Mouse (Mus musculus) heart, postnatal 10 days (tissue): Measurements from ENCODE around the gene Fundc2. TPM values are rescaled to one million over a fixed set of nuclear protein-coding genes. Genes with fewer than 3 reads are reported as not detected.
A peak's percentile ranks its signal among the peaks of the same experiment; 100 is the strongest.

Experiments used
- DNase-seq, 2 experiments: peaks; one replicate each; pipeline ENCODE4 v3.0.0; 2021
- intact Hi-C: fragments of 180-260 bp; cut with DNase I; formaldehyde crosslinking; loops from one replicate; pipeline ENCODE4 v1.15.1; 2025
- total RNA-seq, 2 experiments: library from RNA; stranded (reverse); gene quantifications; 2 replicates each; pipeline ENCODE4 v1.2.3; 2021

The Fundc2 gene
- 100 to 1,000 TPM; 145 to 148 TPM for total RNA-seq

DNA sequence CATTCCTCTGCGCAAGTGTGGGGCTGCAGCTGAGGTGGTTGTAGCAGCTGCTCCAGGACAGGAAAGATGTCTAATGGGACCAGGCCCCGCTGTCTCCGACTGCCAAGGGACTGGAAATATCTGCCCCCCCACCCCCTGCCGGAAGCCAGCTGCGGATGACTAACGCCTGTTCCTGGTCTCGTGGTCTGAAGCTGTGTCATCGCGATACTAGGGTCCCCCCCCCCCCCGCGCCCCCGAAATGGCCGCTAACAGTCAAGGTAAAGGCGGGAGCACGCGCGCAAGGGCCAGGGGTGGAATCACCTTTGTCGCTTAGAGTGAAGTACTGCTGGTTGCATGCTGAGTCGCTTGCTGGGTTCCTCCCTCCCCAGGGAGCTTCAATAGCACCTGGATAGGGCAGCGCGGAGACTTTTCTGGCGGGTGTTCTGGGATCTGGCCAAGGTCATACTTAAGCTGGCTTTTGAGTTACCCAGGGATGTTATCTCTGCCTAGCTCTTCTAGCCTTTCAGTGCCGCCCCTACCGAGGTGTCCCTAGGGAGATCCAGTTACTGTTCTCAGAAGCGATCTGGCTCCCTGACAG, at the start of gene Fundc2, which contains the start of gene F8:
Gene Fundc2 (plus strand): TSS at position 205 of the 577 bp plus-strand sequence.
Gene F8 (minus strand): TSS at position 421 of the 577 bp plus-strand sequence.
- intact Hi-C loops: loop anchor here (5.0 to 10.0 kb wide), 2 partner anchors 35 to 133 kb away; partner anchors contain the start of genes Brcc3, Cmc4, Mtcp1 and Vbp1
- DNase-seq: peak; percentile 59 to 84

DNA sequence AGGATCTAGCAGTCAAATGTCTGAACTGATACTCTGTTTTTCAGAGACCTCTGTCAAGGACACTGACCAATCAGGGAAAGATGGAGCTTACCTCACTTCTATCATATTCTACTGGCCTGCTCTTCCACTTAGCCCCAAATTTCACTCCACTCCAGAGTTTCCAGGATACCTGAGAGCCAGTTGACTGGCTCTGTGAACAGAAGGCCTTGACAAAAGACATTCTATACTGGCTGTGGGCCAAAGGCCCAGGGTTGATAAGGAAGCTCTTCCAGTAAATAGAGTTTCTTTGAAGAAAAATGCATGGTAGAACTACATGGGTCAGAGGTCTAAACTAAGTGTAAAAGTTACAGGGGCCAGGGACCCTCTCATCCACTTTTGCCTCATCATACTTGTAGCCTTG, 12.0 kb upstream of the Fundc2 start:
- intact Hi-C loops: no loop called here
- no peak for DNase-seq

DNA sequence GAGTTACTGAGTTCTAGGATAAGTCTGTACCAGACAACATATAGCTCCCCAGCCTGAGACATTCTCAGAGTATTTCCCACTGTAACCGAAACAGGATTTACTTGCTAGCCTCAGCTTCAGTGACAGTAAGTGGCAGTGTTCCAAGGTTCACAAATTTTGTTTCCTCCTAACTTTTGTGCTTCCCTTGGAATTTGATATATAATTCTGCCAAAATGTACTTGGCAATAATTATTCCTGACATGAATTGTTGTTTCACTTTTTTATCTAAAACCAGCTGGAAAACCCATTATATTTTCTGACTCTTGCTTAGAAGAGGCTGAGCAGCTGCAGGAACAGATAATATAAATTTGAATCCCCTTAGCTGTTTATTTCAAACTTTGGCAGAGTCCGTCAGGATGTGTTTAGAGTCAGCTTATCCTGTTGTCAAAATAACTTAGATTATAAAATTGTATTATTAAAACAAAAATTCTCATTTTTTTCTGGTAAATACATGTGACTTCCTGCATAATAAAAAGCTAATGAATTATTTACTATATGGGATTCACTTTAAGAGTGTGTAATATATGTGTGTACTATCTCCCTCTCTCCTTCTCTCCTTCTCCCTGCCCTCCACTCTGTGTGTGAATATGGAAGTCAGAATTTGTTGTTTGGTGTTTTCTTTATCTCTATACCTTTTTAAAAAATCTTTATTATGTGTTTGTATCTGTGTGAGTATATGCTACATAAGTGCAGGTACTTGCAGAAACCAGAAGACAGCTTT, 9.4 kb upstream of the Fundc2 start:
- intact Hi-C loops: no loop called here
- DNase-seq: peak; percentile 40 to 50

DNA sequence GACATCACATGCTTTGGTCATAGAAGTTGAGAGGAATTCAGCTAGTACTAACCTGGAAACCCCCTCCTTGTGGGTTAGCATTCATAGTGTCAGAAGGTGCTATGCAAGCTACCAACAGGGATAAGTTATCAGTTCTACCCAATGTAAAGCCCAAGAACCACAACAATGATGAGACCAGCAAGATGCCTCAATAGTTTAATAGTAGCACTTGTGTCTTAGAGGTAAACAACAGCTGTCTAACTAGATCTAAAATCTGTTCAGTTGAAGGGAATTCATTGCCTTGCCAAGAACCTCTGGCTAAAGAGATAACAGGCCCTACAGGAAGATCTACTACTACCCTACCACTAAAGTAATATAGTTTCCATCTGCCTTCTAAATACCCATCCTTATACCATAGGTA, 5.4 kb upstream of the Fundc2 start:
- intact Hi-C loops: no loop called here
- no peak for DNase-seq

DNA sequence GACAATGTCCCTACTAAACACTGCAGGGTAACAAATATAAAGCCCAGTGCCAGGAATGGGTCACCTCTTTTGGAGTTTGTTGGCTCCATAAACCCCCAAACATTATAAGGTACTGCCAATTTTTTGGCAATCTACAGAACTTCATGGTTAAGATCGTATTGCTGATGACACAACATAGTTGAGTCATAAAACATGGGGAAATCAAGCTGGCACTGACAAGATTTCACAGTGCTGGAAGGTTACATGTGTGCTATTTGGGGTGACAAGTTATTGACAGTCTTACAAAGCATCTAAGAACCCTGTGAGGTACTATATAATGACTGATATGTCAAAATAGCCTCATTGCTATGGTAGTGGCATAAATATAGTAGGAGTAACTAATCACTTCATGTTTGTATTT, 1.0 kb upstream of the Fundc2 start:
- intact Hi-C loops: loop anchor here (5.0 to 10.0 kb wide), 2 partner anchors 36 to 134 kb away; partner anchors contain the start of genes Brcc3, Cmc4, Mtcp1 and Vbp1
- DNase-seq: no peak

DNA sequence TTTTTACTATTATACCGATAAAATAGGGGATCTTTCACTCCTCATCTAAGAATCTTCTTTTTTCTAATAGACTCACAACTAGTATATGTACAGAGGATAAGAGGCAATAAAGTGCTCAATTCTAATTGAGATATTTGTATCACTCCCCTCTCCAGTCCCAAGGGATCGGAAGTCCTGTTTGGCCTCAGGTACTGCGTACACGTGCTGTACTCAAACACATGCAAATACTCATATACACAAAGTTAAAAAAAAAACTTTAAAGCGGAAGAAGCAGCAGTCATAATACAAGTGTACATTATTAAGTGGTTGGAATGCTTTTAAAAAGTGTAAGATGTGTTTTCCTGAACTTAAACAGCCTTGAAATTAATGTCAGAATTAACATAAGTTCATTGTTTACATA, 500 bp upstream of the Fundc2 start:
- DNase-seq: no peak
- intact Hi-C loops: loop anchor here (5.0 to 10.0 kb wide), 2 partner anchors 36 to 133 kb away; partner anchors contain the start of genes Brcc3, Cmc4, Mtcp1 and Vbp1

DNA sequence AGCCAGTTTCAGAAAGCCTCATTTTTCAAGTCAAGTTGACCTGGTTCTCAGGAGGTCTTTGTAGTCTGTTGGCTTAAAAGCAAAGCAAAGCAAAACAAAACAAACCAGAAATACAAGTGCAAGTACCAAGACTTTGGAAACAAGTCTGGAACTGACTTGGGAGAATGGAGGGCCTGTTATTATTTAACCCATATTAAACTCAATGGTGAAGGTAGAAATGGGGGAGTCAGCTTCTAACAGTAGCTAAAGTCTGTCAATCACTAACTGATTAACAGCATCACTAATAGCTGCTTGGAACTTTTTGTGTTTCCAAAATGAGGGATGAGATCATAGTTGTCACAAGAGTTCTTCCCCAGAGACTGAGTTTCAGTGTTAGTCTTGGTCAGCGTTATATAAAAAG, 17.3 kb downstream of the Fundc2 start:
- intact Hi-C loops: no loop called here

DNA sequence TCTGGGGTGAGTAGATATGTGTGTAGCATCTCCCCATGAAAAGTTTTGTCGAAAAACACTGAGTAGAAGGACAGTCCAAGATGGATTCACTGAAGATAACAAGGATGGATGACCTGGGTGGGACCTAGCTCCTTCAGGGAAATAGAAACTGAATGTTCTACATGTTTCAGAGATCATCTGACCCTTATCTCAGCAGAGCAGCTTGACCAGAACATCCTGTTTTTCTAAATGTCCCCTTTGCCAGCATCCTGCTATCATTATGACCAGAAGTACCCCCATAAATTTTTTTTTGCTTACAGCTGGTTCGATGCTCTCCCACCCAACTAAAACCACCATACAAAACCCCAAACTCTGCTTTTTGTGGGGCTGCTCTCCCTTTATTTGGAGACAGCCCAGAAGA, 20.5 kb downstream of the Fundc2 start:
- intact Hi-C loops: no loop called here
- DNase-seq: peak in 1 of 2 experiments; percentile 8

More for the DNA sequence above, 17.3 kb downstream of the Fundc2 start:
- DNase-seq: no peak

DNA sequence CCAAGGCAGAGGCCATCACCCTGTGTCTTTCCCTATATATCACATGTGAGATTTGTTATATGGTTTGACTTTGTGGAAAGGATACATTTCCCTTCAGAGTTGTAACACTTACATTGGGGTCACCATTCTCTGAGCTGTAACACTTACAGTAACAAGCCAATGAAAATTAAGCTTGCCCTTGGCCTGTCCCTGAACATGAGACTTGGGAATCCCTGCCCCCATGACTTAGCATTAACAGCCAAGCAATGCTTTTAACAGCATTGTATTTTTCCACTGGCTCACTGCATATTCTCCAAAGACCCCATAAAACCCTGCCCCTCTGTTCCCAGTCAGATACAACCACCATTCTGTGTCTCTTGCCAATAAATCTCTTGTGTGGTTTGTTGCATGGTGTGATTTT, 21.2 kb downstream of the Fundc2 start:
- intact Hi-C loops: no loop called here
- no peak for DNase-seq

DNA sequence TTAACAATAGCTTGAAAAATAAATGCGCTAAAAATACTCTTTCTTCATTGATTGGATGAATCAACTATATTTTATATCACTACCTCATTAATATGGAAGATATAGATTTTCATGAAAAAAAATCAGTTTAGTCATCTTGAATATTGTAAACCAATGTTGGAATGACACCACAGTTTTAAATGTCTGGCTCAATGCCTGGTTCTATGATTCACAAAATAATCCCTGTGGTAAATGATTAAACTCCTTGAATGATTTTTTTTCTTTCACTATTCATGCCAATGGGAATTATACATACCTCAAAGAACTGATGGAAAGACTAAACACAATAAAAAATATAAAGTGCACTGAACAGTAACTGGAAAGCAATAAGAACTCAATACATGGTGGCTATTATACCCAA, 27.5 kb downstream of the Fundc2 start:
- intact Hi-C loops: no loop called here
- no peak for DNase-seq

DNA sequence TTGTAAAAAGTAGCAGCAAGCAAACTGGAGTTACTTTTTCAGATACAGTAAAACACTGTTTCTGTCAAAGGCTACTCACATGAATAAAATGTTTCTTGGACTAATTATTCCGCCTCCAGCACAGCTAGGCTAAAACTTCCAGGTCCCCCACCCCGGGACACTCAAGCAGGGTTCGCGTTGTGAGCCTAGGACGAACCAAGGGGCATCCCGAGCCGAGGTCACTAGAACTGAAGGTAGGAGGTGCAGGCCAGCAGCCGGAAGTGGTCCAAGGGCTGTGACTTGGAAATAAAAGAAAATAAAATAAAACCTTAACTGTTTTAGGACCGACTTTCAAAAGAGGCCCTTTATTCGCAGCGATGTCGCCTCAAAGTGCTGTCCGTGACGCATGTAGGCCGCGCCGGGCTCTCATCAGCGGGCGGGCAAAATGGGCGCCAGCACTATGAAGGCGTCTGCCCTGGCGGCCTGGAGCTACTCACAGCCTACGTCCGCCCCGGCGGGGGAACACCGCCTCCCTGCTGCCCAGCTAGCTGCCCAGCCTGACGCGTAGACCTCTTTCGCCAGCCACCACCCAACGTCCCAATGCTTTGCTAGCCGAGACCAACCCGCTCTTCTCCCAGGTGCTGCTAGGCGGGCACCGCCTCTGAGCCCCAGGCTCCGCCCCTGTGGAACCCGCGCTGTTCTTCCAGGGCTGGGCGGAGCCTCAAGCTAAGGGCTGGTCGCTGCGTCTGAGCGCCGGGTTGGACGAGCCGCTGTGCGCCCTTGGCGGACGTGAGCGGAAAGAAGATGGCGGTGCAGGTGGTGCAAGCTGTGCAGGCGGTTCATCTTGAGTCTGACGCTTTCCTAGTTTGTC, 34.0 kb downstream of the Fundc2 start, which contains the start of the genes Cmc4, Mtcp1 and Brcc3:
Gene Cmc4 (minus strand): TSS at position 649 of the 850 bp plus-strand sequence.
Gene Mtcp1 (minus strand): TSS at position 653 of the 850 bp plus-strand sequence.
Gene Brcc3 (plus strand): TSS at position 693 of the 850 bp plus-strand sequence.
- intact Hi-C loops: loop anchor here (5.0 kb wide), 1 partner anchor 34 kb away; the partner anchor contains the start of genes F8 and Fundc2
- DNase-seq: peak; percentile 87 to 92

Other genes starting within 250 kb of the Fundc2 start
- not detected for gene Smim9, start 218.6 kb upstream of the Fundc2 start, total RNA-seq
- gene F8, start 216 bp downstream of the Fundc2 start, total RNA-seq: 1 to 10 TPM; 2.1 to 3.1 TPM
- 10 to 100 TPM; 11.7 to 12.6 TPM for gene Cmc4, start 34.2 kb downstream of the Fundc2 start, total RNA-seq
- gene Mtcp1, start 34.2 kb downstream of the Fundc2 start, total RNA-seq: 1 to 10 TPM; 5.0 to 5.8 TPM
- 10 to 100 TPM; 22.5 to 25.5 TPM for gene Brcc3, start 34.2 kb downstream of the Fundc2 start, total RNA-seq
- gene Vbp1, start 131.9 kb downstream of the Fundc2 start, total RNA-seq: 10 to 100 TPM; 53.8 to 61.9 TPM
- under 1 TPM; 0.07 to 0.12 TPM for gene Rab39b, start 195.8 kb downstream of the Fundc2 start, total RNA-seq